Mouse (Mus musculus) kidney, embryonic 14.5 days (tissue): ENCODE results near the gene Etv6. TPM values are rescaled to one million over a fixed set of nuclear protein-coding genes. Genes with fewer than 3 reads are reported as not detected.

Source experiments
- ATAC-seq: fragments of 200-750 bp; cut with Nextera tagmentation; 2 replicates; pipeline ENCODE4 v1.8.0; 2017; ENCODE audit warnings: moderate number of reproducible peaks, mild to moderate bottlenecking, moderate TSS enrichment, moderate library complexity; ENCODE audit not compliant: low FRiP score, low TSS enrichment
- H3K27ac ChIP-seq: fragments of 300-500 bp; sonication (generic); 2 replicates; pipeline ENCODE4 v1.5.1; 2014; ENCODE audit warnings: low read depth, mild to moderate bottlenecking, low read length, moderate library complexity, mixed read lengths
- H3K27me3 ChIP-seq: fragments of 300-500 bp; sonication (generic); 2 replicates; pipeline ENCODE4 v1.6.1; 2014; ENCODE audit warnings: mild to moderate bottlenecking, low read length; ENCODE audit not compliant: control insufficient read depth, insufficient read depth
- H3K36me3 ChIP-seq: fragments of 300-500 bp; sonication (generic); 2 replicates; pipeline ENCODE4 v1.6.1; 2014; ENCODE audit warnings: low read length, mixed read lengths; ENCODE audit not compliant: control insufficient read depth, insufficient read depth
- H3K4me1 ChIP-seq: fragments of 300-500 bp; sonication (generic); 2 replicates; pipeline ENCODE4 v1.6.1; 2014; ENCODE audit warnings: low read length, mixed read lengths; ENCODE audit not compliant: control insufficient read depth, insufficient read depth
- H3K4me2 ChIP-seq: fragments of 300-500 bp; sonication (generic); replicated peaks from 2 replicates; pipeline ENCODE4 v1.6.1; 2014; ENCODE audit warnings: low read depth, mild to moderate bottlenecking, low read length
- H3K4me3 ChIP-seq: fragments of 300-500 bp; sonication (generic); 2 replicates; pipeline ENCODE4 v1.5.1; 2014; ENCODE audit warnings: mild to moderate bottlenecking, low read length
- H3K9ac ChIP-seq: fragments of 300-500 bp; sonication (generic); 2 replicates; pipeline ENCODE4 v1.6.1; 2014; ENCODE audit warnings: low read depth, mild to moderate bottlenecking, low read length, moderate library complexity
- H3K9me3 ChIP-seq: fragments of 300-500 bp; sonication (generic); 2 replicates; pipeline ENCODE4 v1.6.1; 2016; ENCODE audit warnings: low read length; ENCODE audit not compliant: control insufficient read depth
- WGBS: fragments of 180-500 bp; shearing (Covaris S2); extraction: QIAGEN DNeasy Blood & Tissue Kit; methylation state at CpG from one replicate; pipeline ENCODE4 v1.1.7; 2014; 5-methylcytosine and 5-hydroxymethylcytosine counted together
- polyA plus RNA-seq: library from polyadenylated mRNA; unstranded; fragments of >200 nt; fragmentation: Nextera tagmentation; extraction: Ambion mirVana; gene quantifications from 2 replicates; pipeline ENCODE4 v1.2.1, GENCODE M21; 2014

Etv6 gene
- polyA plus RNA-seq, 1 experiment from 2014 or later, result 18.1 TPM

- Histone ChIP-seq H3K4me1 (no peaks in the 10 kb centered on the region), H3K9ac (no peak overlapping the region), H3K27me3 (no peaks in the 10 kb centered on the region), H3K36me3 (no peaks in the 10 kb centered on the region), H3K4me2 (no peak overlapping the region), H3K4me3 (no peak overlapping the region), H3K27ac (no peak overlapping the region), H3K9me3 (no peaks in the 10 kb centered on the region)
- ATAC-seq, result no peak
- WGBS, result 92% methylated on average over 1 of the region's 1 CpGs
Measured at GRCm38 (mm10) chr6:134301951-134302350, 266.5 kb downstream of the Etv6 start.

- 88% methylated on average over 4 of the region's 4 CpGs for WGBS
- ATAC-seq, result no peak
Measured at GRCm38 (mm10) chr6:134311346-134311745, 275.8 kb downstream of the Etv6 start.

GRCm38 (mm10) chr6:134312571-134312970 is 277.1 kb downstream of the Etv6 start:
- H3K4me3 ChIP-seq, result no peak overlapping the region
- ATAC-seq, result no peak
- H3K27ac ChIP-seq, result no peak overlapping the region
- H3K27me3 ChIP-seq, result no peaks in the 10 kb centered on the region
- H3K36me3 ChIP-seq, result no peaks in the 10 kb centered on the region
- H3K4me2 ChIP-seq, result no peak overlapping the region
- no peak overlapping the region for H3K9ac ChIP-seq
- H3K9me3 ChIP-seq, result no peaks in the 10 kb centered on the region
- H3K4me1 ChIP-seq, result no peaks in the 10 kb centered on the region
- WGBS, result 96% methylated on average over 8 of the region's 8 CpGs

More at GRCm38 (mm10) chr6:134311346-134311745, 275.8 kb downstream of the Etv6 start:
- H3K9me3 ChIP-seq, result no peaks in the 10 kb centered on the region
- H3K27ac ChIP-seq, result no peak overlapping the region
- H3K27me3 ChIP-seq, result no peaks in the 10 kb centered on the region
- no peaks in the 10 kb centered on the region for H3K4me1 ChIP-seq
- H3K9ac ChIP-seq, result no peak overlapping the region
- no peak overlapping the region for H3K4me2 ChIP-seq
- H3K36me3 ChIP-seq, result no peaks in the 10 kb centered on the region
- H3K4me3 ChIP-seq, result no peak overlapping the region

- no peak overlapping the region for H3K4me3 ChIP-seq
- H3K36me3 ChIP-seq, result no peaks in the 10 kb centered on the region
- no peaks in the 10 kb centered on the region for H3K9me3 ChIP-seq
- H3K27me3 ChIP-seq, result no peaks in the 10 kb centered on the region
- H3K4me2 ChIP-seq, result no peak overlapping the region
- no peaks in the 10 kb centered on the region for H3K4me1 ChIP-seq
- 90% methylated on average over 13 of the region's 13 CpGs for WGBS
- H3K27ac ChIP-seq, result no peak overlapping the region
- ATAC-seq, result no peak
- H3K9ac ChIP-seq, result no peak overlapping the region
Measured at GRCm38 (mm10) chr6:134317371-134317770, 281.9 kb downstream of the Etv6 start.

Other genes starting within 250 kb of the Etv6 start
- gene Kap, start 181.9 kb upstream of the Etv6 start, polyA plus RNA-seq, result not detected in 2 replicates